In genomic region chr16:56064334-56064990, GRCm38 (mm10) we compare ENCODE assay signal across 7 mouse cellular contexts. TPM values are rescaled to one million over a fixed set of nuclear protein-coding genes. Genes with fewer than 3 reads are reported as not detected.
DNase-seq lines count a peak whose midpoint lies in the region; ATAC-seq and TF ChIP-seq lines count a peak whose summit lies in the region.

No protein-coding gene starts in this region.

- intact Hi-C loops in gastrocnemius, adult 2 months (cut with DNase I): loop anchor here (1.0 to 2.0 kb wide), 2 partner anchors 100 to 113 kb away; no protein-coding TSS in a partner anchor

- peak overlapping the region; percentile 68 for H3K4me3 ChIP-seq in gastrocnemius, adult 2 months

- peak; percentile 63 to 84 for DNase-seq in adrenal gland, adult (ENCODE audit: inconsistent age in 2 of 2, low spot score in 1 of 2)
- peak; percentile 55 for DNase-seq in gastrocnemius, adult 2 months
- DNase-seq in hindlimb bud, embryonic 11.5 days (ENCODE audit: extremely low spot score, low read depth, low spot score): peak; percentile 39
- peak; percentile 40 to 71 for DNase-seq in left cerebral cortex, adult 8-10 months (ENCODE audit: low spot score in 2 of 2)
- DNase-seq in right cerebral cortex, postnatal 25 days: peak; percentile 50

- TF ChIP-seq CTCF in gastrocnemius, adult 2 months (IDR thresholded peaks at IDR 0.05): peak; percentile 69

- peak overlapping the region; percentile 76 for H3K27ac ChIP-seq in gastrocnemius, adult 2 months

- peak; percentile 96 for ATAC-seq in common myeloid progenitor, adult 5-6 weeks (replicated peaks; ENCODE audit: low read depth, poor library complexity, severe bottlenecking)
- ATAC-seq in megakaryocyte, adult 5-6 weeks (ENCODE audit: poor library complexity, severe bottlenecking): peak; percentile 86

RNA-seq across cellular contexts. Expression of gene Senp7, which starts 16.3 kb away (rescaled TPM):
- total RNA-seq in common myeloid progenitor, adult 5-6 weeks (2017): 26.1 and 29.4 TPM in 2 replicates
- 10 to 100 TPM; 10.9 to 14.6 TPM for total RNA-seq in gastrocnemius, adult 2 months (2021)
- 10 to 100 TPM; 39.2 to 44.4 (median 42.8) TPM for total RNA-seq in left cerebral cortex, adult 8-10 months (2022)
- 25.8 and 31.5 TPM in 2 replicates for total RNA-seq in megakaryocyte, adult 5-6 weeks (2015)
- 28.8 and 33.0 TPM in 2 replicates for total RNA-seq in megakaryocyte, adult 5-6 weeks (2017)

RNA-seq across cellular contexts. Expression of gene Trmt10c, which starts 26.8 kb away (rescaled TPM):
- 50.0 and 58.0 TPM in 2 replicates for total RNA-seq in common myeloid progenitor, adult 5-6 weeks (2017)
- 10 to 100 TPM in 1 of 2 experiments, 1 to 10 TPM in 1; 8.4 to 10.2 TPM for total RNA-seq in gastrocnemius, adult 2 months (2021)
- 10 to 100 TPM in 1 of 4 experiments, 1 to 10 TPM in 3; 8.6 to 10.4 (median 9.1) TPM for total RNA-seq in left cerebral cortex, adult 8-10 months (2022)
- total RNA-seq in megakaryocyte, adult 5-6 weeks (2015): 14.4 and 15.1 TPM in 2 replicates
- 20.2 and 20.9 TPM in 2 replicates for total RNA-seq in megakaryocyte, adult 5-6 weeks (2017)

RNA-seq across cellular contexts. Expression of gene Pcnp, which starts 34.9 kb away (rescaled TPM):
- total RNA-seq in common myeloid progenitor, adult 5-6 weeks (2017): 116 and 120 TPM in 2 replicates
- 10 to 100 TPM; 55.9 to 62.6 TPM for total RNA-seq in gastrocnemius, adult 2 months (2021)
- total RNA-seq in left cerebral cortex, adult 8-10 months (2022): 100 to 1,000 TPM; 173 to 198 (median 182) TPM
- total RNA-seq in megakaryocyte, adult 5-6 weeks (2015): 85.2 and 88.2 TPM in 2 replicates
- total RNA-seq in megakaryocyte, adult 5-6 weeks (2017): 97.0 and 104 TPM in 2 replicates

Comparison
In these comparisons a context has a peak if more than half of its experiments do, and no peak if none do; other contexts are left out.
1. Peak in every context shown above with its lines: DNase-seq, ATAC-seq, H3K4me3 ChIP-seq and H3K27ac ChIP-seq.